Mouse (Mus musculus) urinary bladder, postnatal 25 days (tissue): ENCODE measurements at regions not wholly inside any gene's neighbourhood (a gene's known extent, or its start where the extent isn't known, plus 50 kb on each side); places are given as distances from the start of the nearest gene placed in this dataset.
A peak's percentile ranks its signal among the peaks of the same experiment; 100 is the strongest.

Experiments used
- DNase-seq: peaks from one replicate; pipeline ENCODE4 v3.0.0; 2022; ENCODE audit warnings: low spot score

- DNase-seq: peak; percentile 21
Measured at GRCm38 (mm10) chr6:78899952-78900351, 431.3 kb upstream of the Reg3g start.

GRCm38 (mm10) chr6:78892730-78893129 is 424.1 kb upstream of the Reg3g start:
- no peak for DNase-seq

DNA sequence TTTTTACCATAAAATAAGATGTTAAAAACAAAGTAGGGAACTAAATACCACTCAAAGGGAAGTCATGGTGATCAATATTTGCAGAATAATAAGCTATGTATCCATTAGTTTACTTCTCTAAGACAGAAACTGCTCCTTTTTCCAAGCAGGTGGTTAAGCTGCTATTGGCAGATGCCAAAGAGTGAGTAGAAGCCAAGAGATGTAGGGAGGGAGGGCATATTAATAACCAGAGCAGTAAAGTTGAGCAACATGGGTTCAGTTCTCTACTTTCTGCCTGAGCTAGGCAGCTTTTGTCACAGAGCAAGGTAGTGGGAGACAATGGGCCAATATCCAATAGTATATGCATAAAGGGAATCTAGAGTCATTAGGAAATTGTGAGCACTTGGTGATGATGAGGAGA is 394.4 kb upstream of the Reg3g start:
- no peak for DNase-seq

DNA sequence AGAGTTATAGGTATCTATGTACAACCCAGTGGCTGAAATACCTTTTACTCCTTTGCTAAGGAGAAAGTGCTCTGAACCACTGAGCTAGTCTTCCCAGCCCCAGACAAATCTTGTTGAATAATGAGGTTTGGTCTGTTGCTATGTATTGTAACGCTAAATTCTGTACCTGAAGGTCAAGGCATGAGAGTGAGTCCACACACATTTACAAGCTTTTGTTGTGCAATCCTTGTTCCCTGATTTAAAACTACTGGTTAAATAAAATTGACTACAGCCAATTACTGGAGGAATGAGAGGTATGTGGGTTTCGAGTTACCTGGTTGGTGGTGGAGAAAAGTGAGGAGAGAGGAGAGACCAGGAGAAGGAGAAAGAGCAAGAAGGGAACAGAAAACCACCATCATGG is 372.6 kb upstream of the Reg3g start:
- DNase-seq: no peak

DNA sequence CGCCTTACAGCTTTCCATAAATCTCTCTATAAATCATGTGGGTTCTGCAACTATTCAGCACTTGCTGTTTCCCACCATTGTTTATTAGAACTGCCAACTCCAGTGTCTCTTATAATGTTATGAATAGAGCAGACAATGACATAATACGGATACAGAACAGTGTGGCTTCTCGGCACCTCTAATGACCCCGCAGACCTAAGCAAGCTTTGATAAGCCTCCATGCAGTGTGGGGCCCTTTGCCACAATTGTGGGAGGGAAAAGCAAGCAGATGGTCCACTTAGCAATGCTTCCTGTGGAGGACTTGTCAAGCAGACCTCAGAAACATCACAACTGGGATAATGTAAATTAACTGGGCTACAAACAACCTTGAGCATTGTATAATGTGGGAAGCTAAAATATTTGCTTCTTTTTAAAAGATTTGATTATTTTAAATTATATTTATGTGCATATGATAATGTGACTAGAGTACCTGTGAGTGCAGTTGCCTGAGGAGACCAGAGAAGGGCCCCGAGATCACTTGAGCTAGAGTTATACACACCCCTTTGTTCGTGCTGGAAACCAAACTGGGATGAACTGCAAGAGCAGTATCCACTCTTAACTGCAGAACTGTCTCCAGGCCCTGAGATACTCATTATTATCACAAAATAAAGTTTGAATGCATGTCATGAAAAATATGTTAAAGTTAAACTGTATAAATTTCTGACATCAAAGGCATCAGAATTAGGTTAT is 357.4 kb upstream of the Reg3g start:
- DNase-seq: no peak

- DNase-seq: no peak
Measured at GRCm38 (mm10) chr6:78821251-78821650, 352.6 kb upstream of the Reg3g start.

DNA sequence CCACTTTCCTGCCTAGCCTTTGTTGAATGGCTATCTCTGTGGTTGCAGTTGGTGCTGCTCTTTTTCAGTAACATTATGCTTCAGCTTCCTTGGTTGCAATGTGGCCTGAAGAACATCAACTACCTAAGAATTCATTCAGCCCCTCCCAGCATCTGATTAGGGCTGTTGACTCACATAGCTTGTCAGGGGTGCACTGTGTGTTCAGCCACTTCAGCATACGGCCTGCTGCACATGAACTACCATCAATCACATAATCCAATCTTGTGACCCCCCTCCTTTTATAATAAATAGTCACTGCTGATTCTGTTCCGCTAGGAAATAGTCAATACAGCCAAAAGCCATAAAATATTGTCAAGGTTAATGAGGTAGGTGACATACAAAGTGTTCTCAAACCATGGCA is 328.3 kb upstream of the Reg3g start:
- DNase-seq: no peak

DNA sequence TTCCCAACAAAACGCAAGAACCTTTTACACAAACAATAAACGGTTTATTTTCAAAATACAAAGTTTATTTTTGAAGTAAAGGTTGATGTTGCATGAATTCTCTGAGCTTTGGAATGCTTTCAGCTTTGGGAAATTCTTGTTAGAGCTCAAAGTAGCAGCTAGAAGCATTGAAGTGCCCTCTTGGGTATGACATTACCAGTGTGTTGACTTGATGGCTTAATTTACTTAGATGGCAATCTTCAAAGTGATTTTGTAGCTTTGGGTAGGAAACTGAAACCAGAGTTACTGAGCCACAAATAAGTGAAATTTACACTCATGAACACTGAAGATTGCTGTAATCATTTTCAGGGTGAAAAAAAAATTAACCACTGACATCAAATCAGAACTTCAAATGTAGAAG is 320.3 kb upstream of the Reg3g start:
- no peak for DNase-seq

- no peak for DNase-seq
Measured at GRCm38 (mm10) chr6:78757619-78758018, 288.9 kb upstream of the Reg3g start.
